Mouse (Mus musculus) stomach, embryonic 14.5 days (tissue): ENCODE results near the gene Asic2. TPM values are rescaled to one million over a fixed set of nuclear protein-coding genes. Genes with fewer than 3 reads are reported as not detected.

Source experiments
- ATAC-seq: fragments of 200-750 bp; cut with Nextera tagmentation; 2 replicates; pipeline ENCODE4 v1.8.0; 2017; ENCODE audit warnings: low read depth, moderate TSS enrichment; ENCODE audit not compliant: insufficient number of reproducible peaks, insufficient read depth, low FRiP score
- H3K27ac ChIP-seq: fragments of 300-500 bp; sonication (generic); 2 replicates; pipeline ENCODE4 v1.5.1; 2014; ENCODE audit warnings: mild to moderate bottlenecking, low read length, moderate library complexity, mixed read lengths
- H3K27me3 ChIP-seq: fragments of 300-500 bp; sonication (generic); 2 replicates; pipeline ENCODE4 v1.6.1; 2014; ENCODE audit warnings: low read length, control low read depth, mixed read lengths; ENCODE audit not compliant: control insufficient read depth, insufficient read depth
- H3K36me3 ChIP-seq: fragments of 300-500 bp; sonication (generic); 2 replicates; pipeline ENCODE4 v1.6.1; 2014; ENCODE audit warnings: mild to moderate bottlenecking, control low read depth, low read length, moderate library complexity, mixed read lengths; ENCODE audit not compliant: control insufficient read depth, insufficient read depth
- H3K4me1 ChIP-seq: fragments of 300-500 bp; sonication (generic); 2 replicates; pipeline ENCODE4 v1.6.1; 2014; ENCODE audit warnings: low read length, control low read depth, mixed read lengths; ENCODE audit not compliant: control insufficient read depth, insufficient read depth
- H3K4me2 ChIP-seq: fragments of 300-500 bp; sonication (generic); replicated peaks from 2 replicates; pipeline ENCODE4 v1.6.1; 2014; ENCODE audit warnings: low read depth, low read length, control low read depth
- H3K4me3 ChIP-seq: fragments of 300-500 bp; sonication (generic); 2 replicates; pipeline ENCODE4 v1.5.1; 2014; ENCODE audit warnings: low read depth, low read length, control low read depth
- H3K9ac ChIP-seq: fragments of 300-500 bp; sonication (generic); replicated peaks from 2 replicates; pipeline ENCODE4 v1.6.1; 2014; ENCODE audit warnings: low read depth, mild to moderate bottlenecking, control low read depth, low read length, moderate library complexity, mixed read lengths
- H3K9me3 ChIP-seq: fragments of 300-500 bp; sonication (generic); 2 replicates; pipeline ENCODE4 v1.6.1; 2016; ENCODE audit warnings: low read depth, low read length, control low read depth; ENCODE audit not compliant: control insufficient read depth
- WGBS: fragments of 180-500 bp; shearing (Covaris S2); extraction: QIAGEN DNeasy Blood & Tissue Kit; methylation state at CpG from one replicate; pipeline ENCODE4 v1.1.7; 2014; 5-methylcytosine and 5-hydroxymethylcytosine counted together
- polyA plus RNA-seq: library from polyadenylated mRNA; unstranded; fragments of >200 nt; fragmentation: Nextera tagmentation; extraction: Ambion mirVana; gene quantifications from 2 replicates; pipeline ENCODE4 v1.2.1, GENCODE M21; 2014

Gene Asic2
- polyA plus RNA-seq, 1 experiment from 2014 or later: 0.27 TPM

DNA sequence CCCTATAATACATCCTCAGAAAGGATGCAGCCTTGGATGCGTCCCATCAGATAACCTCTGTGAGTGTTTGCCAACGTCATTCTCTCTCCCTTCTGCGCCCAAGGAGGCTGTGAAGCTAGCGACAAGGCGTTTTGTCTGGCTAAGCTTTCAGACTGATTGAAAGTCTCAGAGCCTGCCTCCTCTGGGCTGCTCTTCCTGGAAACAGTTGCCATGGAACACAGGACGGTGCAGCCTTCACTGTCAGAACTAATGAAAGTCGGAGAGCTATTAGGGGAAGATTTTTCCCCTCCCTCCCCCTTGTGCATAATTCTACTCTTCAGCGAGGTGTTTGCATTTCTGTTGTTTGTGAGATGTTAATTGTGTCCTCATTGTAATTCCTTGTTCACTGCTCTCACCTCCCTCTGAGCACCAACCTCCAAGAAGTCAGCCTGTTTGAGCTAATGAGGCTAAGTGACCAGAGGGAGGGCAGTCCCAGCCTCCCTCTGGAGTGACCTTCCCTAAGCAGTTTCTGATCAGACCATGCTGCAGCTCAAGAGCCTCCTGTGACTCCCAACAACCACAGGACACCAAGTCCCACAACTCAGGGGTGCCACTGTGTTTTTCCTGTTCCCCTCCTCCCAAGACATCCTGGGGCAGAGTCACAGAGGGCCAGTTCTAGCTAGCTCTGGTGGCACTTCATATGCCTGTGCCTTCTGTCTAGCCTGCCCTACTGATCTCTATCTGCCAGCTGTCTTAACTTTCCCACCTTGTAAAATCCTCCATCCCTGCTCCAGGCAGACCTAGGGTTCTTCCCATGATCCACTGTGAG lies 70.5 kb downstream of the Asic2 start:
- H3K9me3 ChIP-seq: no peaks in the 10 kb centered on the region
- H3K4me3 ChIP-seq: no peak overlapping the region
- H3K36me3 ChIP-seq: no peaks in the 10 kb centered on the region
- no peaks in the 10 kb centered on the region for H3K4me1 ChIP-seq
- no peak overlapping the region for H3K27ac ChIP-seq
- no peak for ATAC-seq
- 6% methylated on average over 8 of the region's 8 CpGs for WGBS
- no peaks in the 10 kb centered on the region for H3K27me3 ChIP-seq
- H3K9ac ChIP-seq: no peak overlapping the region
- H3K4me2 ChIP-seq: no peak overlapping the region

DNA sequence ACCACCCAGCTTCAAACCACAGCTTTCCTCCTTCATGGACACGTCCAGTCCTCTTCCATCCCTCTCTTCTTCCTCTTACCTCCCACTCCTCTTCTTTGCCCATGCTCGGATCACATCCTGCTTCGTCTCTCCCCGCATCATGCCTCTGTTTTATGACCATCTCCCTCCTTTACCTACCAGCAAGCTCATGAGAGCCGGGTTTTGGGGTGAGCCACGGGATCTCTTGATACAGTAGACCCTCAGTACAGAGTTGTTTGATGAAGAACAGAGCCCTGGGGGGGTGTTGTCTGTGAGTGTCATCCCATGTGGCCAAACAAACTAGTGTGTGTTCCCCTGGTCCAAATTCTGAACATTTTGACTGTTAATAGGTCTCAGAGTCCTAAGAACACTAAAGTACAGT lies 71.7 kb downstream of the Asic2 start:
- no peak for ATAC-seq
- no peak overlapping the region for H3K9ac ChIP-seq
- H3K4me1 ChIP-seq: no peaks in the 10 kb centered on the region
- WGBS: 83% methylated on average over 6 of the region's 6 CpGs
- no peaks in the 10 kb centered on the region for H3K36me3 ChIP-seq
- H3K4me2 ChIP-seq: no peak overlapping the region
- H3K4me3 ChIP-seq: no peak overlapping the region
- H3K9me3 ChIP-seq: no peaks in the 10 kb centered on the region
- no peak overlapping the region for H3K27ac ChIP-seq
- no peaks in the 10 kb centered on the region for H3K27me3 ChIP-seq

DNA sequence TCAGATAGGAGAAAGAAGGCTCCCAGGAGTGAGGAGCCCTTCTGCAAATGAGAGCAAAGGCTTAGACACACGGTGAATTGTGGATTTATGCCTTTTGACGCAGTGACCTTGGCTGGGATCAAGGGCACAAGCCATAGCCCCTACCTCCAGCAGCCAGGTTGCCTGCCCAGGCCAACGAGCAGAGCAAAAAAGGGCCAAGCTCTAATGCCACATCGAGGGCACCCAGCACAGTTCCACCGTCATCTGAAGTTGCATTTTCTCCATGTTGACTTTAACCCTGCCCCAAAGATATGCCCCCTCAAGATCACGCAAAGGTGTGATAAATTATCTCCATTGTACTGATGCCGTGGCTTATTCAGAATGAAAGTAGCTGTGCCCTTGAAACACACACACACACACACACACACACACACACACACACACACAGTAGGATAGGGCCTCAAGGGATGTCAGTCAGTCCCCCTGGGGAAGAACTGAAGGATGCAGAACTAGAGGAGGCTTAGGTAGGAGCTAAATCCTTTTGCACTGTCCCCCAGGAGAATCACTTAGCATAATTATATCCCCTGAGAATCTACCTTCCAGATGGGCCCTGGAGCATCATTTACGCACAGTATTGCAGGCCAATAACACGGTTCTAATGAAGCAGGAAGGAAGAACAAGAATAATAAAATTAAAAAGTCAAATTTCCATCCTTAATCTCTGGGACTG lies 96.6 kb downstream of the Asic2 start:
- no peaks in the 10 kb centered on the region for H3K9me3 ChIP-seq
- H3K36me3 ChIP-seq: no peaks in the 10 kb centered on the region
- no peak overlapping the region for H3K4me3 ChIP-seq
- no peak for ATAC-seq
- no peaks in the 10 kb centered on the region for H3K4me1 ChIP-seq
- H3K27me3 ChIP-seq: no peaks in the 10 kb centered on the region
- 30% methylated on average over 9 of the region's 9 CpGs for WGBS
- H3K27ac ChIP-seq: no peak overlapping the region
- no peak overlapping the region for H3K9ac ChIP-seq
- H3K4me2 ChIP-seq: no peak overlapping the region

DNA sequence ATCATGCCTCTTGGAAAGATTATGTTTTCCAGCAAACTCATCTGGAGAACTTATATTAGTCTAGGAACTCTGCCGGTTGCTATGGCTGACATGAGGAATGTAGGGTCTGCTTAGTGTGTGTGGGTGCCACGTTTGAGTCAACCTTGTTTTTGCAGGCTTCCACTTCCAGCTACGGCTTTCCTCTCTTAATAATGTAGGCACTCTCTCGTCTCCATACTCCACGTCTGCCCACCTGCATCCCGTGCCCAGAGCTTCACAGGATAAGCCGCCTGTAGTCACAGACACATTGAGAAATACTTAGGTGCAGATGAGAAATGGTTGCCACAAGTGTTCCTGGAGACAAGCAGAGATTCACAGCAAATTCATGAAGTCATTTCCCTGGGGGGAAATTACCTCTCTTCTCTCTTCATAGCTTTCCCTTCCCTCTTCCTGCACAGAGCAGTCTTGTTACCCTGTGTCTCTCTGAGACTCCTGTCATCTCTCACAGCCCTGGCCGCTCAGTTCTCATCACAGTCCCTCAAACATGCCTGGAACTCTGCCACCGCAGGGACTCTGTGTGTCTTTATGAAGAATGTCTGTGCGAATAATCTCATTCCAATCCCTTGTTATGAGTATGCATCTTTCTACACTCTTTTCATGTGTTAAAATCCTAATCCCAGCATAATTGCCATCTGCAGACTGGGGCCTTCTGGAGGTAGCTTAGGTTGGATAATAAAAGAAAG lies 102.4 kb downstream of the Asic2 start:
- Histone ChIP-seq H3K36me3 (no peaks in the 10 kb centered on the region), H3K4me1 (no peaks in the 10 kb centered on the region), H3K27me3 (no peaks in the 10 kb centered on the region), H3K4me2 (no peak overlapping the region), H3K9ac (no peak overlapping the region), H3K27ac (no peak overlapping the region), H3K9me3 (no peaks in the 10 kb centered on the region), H3K4me3 (no peak overlapping the region)
- ATAC-seq: no peak
- 63% methylated on average over 10 of the region's 10 CpGs for WGBS

DNA sequence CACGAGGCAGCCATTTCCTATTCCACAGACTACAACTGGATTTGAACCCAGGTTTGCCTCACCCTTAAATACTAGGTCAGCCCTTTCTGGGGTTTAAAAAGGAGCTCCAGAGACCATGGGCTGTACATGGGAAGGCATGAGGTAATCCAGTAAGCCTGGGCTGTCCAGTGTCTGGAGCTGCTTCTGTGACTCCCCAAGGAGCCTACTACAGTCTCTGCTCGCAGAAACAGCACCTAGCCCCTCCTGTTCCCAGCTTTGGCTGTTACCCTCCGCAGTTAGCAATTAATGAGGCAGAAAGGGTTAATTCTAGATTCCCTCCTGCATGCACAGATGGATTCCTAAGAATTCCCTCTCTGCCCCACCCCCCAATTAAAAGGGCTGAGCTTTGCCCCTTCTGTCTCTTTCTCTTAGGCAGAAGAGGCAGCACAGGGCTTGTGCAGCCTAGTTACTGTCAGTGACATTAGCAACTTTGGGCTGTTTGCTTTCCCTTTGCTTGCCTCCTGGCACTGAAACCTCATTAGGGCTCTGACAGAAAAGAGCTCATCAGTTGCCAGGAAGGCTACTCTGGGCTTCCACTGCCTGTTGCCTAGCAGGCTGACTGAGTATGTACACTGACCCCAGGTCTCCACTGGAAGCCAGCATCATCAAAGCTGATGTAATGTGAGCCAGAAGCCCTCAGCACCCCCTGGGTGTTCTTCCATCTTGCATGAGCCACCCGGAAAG lies 107.8 kb downstream of the Asic2 start, which contains the start of gene 5530401A14Rik:
Gene 5530401A14Rik, plus strand, starts transcription at position 424 of the 723 bp plus-strand sequence.
- WGBS: 35% methylated on average over 4 of the region's 4 CpGs
- no peak within 1 kb of the TSS for H3K4me2 ChIP-seq
- H3K4me1 ChIP-seq: no peaks in the 10 kb centered on the region; the same call in 1 of the 2 replicates
- no peak within 1 kb of the TSS for H3K27ac ChIP-seq
- H3K9me3 ChIP-seq: no peaks in the 10 kb centered on the region
- H3K9ac ChIP-seq: no peak within 1 kb of the TSS
- H3K4me3 ChIP-seq: no peak within 1 kb of the TSS
- no peak for ATAC-seq
- no peaks in the 10 kb centered on the region for H3K27me3 ChIP-seq
- no peaks in the 10 kb centered on the region for H3K36me3 ChIP-seq

DNA sequence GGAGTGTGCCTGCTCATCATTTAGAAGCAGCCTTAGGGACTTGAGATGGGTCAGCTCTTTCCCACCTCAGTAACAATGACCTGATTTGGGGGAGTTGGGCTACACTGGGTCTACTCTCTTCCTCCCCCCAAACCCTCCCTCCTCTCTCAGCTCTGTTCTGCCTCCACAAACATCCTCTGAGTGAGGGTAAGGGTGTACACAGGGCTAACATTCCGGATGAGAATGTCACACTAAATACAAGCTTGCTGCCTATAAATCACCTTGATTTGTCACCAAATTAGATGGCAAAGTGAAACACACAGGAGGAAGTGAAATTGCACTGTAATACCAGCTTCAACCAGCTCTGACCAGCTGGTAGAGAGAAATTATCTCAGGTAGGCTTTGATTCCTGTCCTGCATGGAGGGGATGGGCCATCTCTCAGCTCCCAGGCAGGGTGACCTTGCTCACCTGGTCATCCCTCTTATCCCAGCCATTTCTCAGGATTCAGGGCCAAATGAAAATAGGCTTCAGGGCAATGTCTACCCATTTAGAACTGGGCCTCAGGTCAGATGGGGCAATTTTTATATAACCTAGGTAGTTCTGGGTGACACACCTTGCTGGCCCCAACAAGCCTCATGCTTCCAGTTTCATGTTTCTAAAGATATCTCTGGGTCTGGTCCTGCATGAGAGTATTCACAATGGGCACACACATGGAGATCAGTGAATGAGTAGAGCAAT lies 120.3 kb downstream of the Asic2 start:
- no peak overlapping the region for H3K4me3 ChIP-seq
- H3K9ac ChIP-seq: no peak overlapping the region
- H3K9me3 ChIP-seq: no peaks in the 10 kb centered on the region
- H3K4me1 ChIP-seq: no peaks in the 10 kb centered on the region
- H3K4me2 ChIP-seq: no peak overlapping the region
- 13% methylated on average over 1 of the region's 1 CpGs for WGBS
- no peak overlapping the region for H3K27ac ChIP-seq
- ATAC-seq: no peak
- H3K36me3 ChIP-seq: no peaks in the 10 kb centered on the region
- H3K27me3 ChIP-seq: no peaks in the 10 kb centered on the region

DNA sequence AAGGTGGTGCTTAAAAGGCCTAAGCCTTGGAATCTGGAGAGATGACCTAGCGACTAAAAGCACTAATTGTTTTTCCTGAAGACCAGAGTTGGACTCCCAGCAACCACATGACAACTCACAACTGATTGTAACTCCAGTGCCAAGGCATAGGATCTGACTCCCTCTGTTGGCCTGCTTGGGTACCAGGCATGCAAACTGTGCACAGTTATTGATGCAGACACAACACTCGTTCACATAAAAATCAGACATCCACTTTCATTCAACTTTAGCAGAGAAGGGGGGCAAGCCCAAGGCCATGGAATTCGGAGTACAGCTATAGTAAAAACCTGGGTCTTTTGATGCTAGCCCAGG lies 122.6 kb downstream of the Asic2 start:
- Histone ChIP-seq H3K9me3 (no peaks in the 10 kb centered on the region), H3K9ac (no peak overlapping the region), H3K4me2 (no peak overlapping the region), H3K4me1 (no peaks in the 10 kb centered on the region), H3K27ac (no peak overlapping the region), H3K36me3 (no peaks in the 10 kb centered on the region), H3K4me3 (no peak overlapping the region), H3K27me3 (no peaks in the 10 kb centered on the region)
- 89% methylated on average over 3 of the region's 3 CpGs for WGBS
- no peak for ATAC-seq
